Mouse (Mus musculus): ENCODE results near the gene Tmem131.
"Not testable (repeated sequence)": the region's sequence is repeated elsewhere in the genome, so short reads cannot be mapped to it uniquely, and the experiment has no call there.

- not testable (repeated sequence) for TF ChIP-seq CTCF (IDR thresholded peaks at IDR 0.05; ENCODE audit: borderline replicate concordance, insufficient read depth, low read length); POLR2A (IDR thresholded peaks at IDR 0.05; ENCODE audit: low read depth, low read length)
Measured at GRCm38 (mm10) chr1:36821918-36822317, 121.5 kb downstream of the Tmem131 start.
